ENCODE assay signal across 20 mouse cellular contexts in the genomic region with DNA sequence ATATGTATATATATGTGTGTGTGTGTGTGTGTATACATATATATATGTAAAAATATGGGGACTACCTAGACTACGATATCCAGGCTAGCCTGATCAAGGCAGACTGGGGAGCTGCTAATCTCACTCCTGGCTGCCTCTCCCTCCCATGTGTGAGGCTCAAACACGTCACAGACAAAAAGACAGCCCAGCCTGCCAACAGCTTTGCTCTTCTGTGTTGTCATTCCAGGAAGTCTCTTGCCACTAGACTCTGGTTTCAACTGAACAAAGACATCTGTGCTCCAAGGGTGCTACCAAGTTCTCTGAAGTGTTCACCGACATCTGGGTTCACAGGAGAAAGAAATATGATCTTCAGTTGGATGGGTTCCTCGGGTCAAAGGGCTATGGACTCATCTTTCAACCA. TPM values are rescaled to one million over a fixed set of nuclear protein-coding genes. Genes with fewer than 3 reads are reported as not detected.
DNase-seq lines count a peak whose midpoint lies in the region; TF ChIP-seq lines count a peak whose summit lies in the region.
"Had no signal": no experiment of that assay in that cellular context is flagged by ENCODE, and none has a peak within 500 bp of the region (broad histone marks: within the 10 kb centered on the region; RNA-seq: fewer than 3 reads in every experiment).

No protein-coding gene starts in this region.

- H3K36me3 ChIP-seq in myocyte (ENCODE audit: control insufficient read depth, insufficient read depth), result peaks cover 36% of the 10 kb centered on the region

- intact Hi-C loops in heart, postnatal 10 days (cut with DNase I), result no loop called here
- intact Hi-C loops in heart, postnatal 25 days (cut with DNase I), result no loop called here

- H3K27me3 ChIP-seq in myocyte (ENCODE audit: control insufficient read depth, insufficient read depth, insufficient read length), result no peaks in the 10 kb centered on the region
- H3K27me3 ChIP-seq: CH12.LX; embryonic facial prominence, embryonic 12.5 days; forebrain, embryonic 15.5 days; limb, embryonic 15.5 days; liver, embryonic 15.5 days; megakaryocyte, embryonic 14.5 days; neural tube, embryonic 12.5 days had no signal

- peak overlapping the region; percentile 16 for H3K4me2 ChIP-seq in myocyte (ENCODE audit: low read depth)
- H3K4me2 ChIP-seq: embryonic facial prominence, embryonic 12.5 days; forebrain, embryonic 15.5 days; limb, embryonic 15.5 days; liver, embryonic 15.5 days; neural tube, embryonic 12.5 days had no signal

- no peak for TF ChIP-seq POLR2A in myocyte (IDR thresholded peaks at IDR 0.05; ENCODE audit: insufficient read length, low read depth)

- H3ac ChIP-seq in myocyte (ENCODE audit: control insufficient read depth, insufficient read length), result no peak overlapping the region

- no peaks in the 10 kb centered on the region for H3K79me2 ChIP-seq in myocyte (ENCODE audit: control insufficient read depth, insufficient read depth)

- H3K4me3 ChIP-seq in myocyte, result no peak overlapping the region
- H3K4me3 ChIP-seq: embryonic facial prominence, embryonic 12.5 days; forebrain, embryonic 15.5 days; heart, embryonic 10.5 days; layer of hippocampus, adult 2 months; limb, embryonic 15.5 days; liver, embryonic 15.5 days; megakaryocyte, embryonic 14.5 days; neural tube, embryonic 12.5 days had no signal

- DNase-seq in heart, postnatal 10 days, result peak; percentile 17 to 18
- no peak for DNase-seq in heart, postnatal 25 days (ENCODE audit: low spot score)
- peak; percentile 6 for DNase-seq in T-cell, adult 2 months (ENCODE audit: low spot score)
- DNase-seq in thymus, postnatal 14 days, result peak; percentile 70
- DNase-seq in urinary bladder, postnatal 25 days (ENCODE audit: low spot score), result no peak
- DNase-seq in kidney, postnatal 36 days, result no peak
- no peak for DNase-seq in kidney, postnatal 25 days
- DNase-seq: cerebellum, adult 2 months; layer of hippocampus, postnatal 36 days; spleen, adult 18-20 months had no signal

TF ChIP-seq in myocyte, 11 proteins besides CTCF, POLR2A, EP300 and RAD21:
- TF ChIP-seq TCF12 (IDR thresholded peaks at IDR 0.05; ENCODE audit: insufficient read depth, poor library complexity, severe bottlenecking), result no peak
- peak in 1 of 3 experiments; percentile 9 for TF ChIP-seq MYOG (IDR thresholded peaks at IDR 0.05; ENCODE audit: control insufficient read depth in 1 of 3, insufficient read depth in 1 of 3, insufficient read length in 2 of 3, low read depth in 2 of 3)
- TF ChIP-seq REST (IDR thresholded peaks at IDR 0.05; ENCODE audit: insufficient read depth, insufficient read length), result no peak

RNA-seq across cellular contexts. Expression of a gene that starts 10.0 kb away (rescaled TPM):
- total RNA-seq in heart, postnatal 10 days (2021), result 10 to 100 TPM; 17.3 to 23.8 TPM
- 10 to 100 TPM; 22.8 to 27.2 TPM for total RNA-seq in heart, postnatal 25 days (2021)
- 44.8 TPM for polyA plus RNA-seq in myocyte (2012; fragmentation: generic; extraction: Trizol)

RNA-seq across cellular contexts. Expression of a gene that starts 36.3 kb away (rescaled TPM):
- 1 to 10 TPM; 3.5 to 4.1 TPM for total RNA-seq in heart, postnatal 10 days (2021)
- 1 to 10 TPM; 4.1 to 4.3 TPM for total RNA-seq in heart, postnatal 25 days (2021)
- 21.6 TPM for polyA plus RNA-seq in myocyte (2012; fragmentation: generic; extraction: Trizol)

Comparison
In these comparisons a context has a peak if more than half of its experiments do, and no peak if none do; other contexts are left out.
1. DNase-seq: peak in heart, postnatal 10 days (2 of 2), T-cell, adult 2 months (single experiment) and thymus, postnatal 14 days (single experiment); none in heart, postnatal 25 days (single experiment), urinary bladder, postnatal 25 days (single experiment), kidney, postnatal 36 days (0 of 2) and kidney, postnatal 25 days (0 of 2).